Mouse (Mus musculus): ENCODE measurements at regions not wholly inside any gene's neighbourhood (a gene's known extent, or its start where the extent isn't known, plus 50 kb on each side); places are given as distances from the start of the nearest gene placed in this dataset.
A peak's percentile ranks its signal among the peaks of the same experiment; 100 is the strongest.

DNA sequence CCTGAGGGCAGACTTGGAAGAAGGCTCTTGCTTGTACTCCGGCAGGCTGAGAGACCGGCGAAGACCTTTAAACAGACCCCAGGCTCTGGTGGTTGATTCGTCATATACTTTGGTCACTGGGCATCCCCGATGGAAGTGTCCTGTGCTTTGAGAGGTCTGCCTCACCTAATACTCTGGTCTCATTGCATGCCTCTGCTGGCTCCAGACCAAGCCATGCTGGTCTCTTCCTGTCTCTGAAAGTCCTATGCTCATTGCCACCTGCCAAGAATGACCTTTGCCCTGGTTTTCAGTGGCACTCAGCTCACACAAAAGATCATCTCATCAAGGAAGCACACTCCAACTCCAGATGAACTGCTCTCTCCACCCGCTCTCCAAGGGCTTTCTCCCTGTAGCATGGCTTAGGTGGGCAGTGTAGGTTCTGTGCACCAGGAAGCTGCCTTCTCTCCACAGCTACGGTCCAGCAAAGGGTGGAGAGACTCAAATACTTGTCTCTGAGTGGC is 126.0 kb upstream of the Rcn1 start:
- DNase-seq (ENCODE audit: low read depth, low spot score) = no peak

- no peak for DNase-seq (ENCODE audit: low read depth, low spot score)
Measured at GRCm38 (mm10) chr2:105528535-105528934, 129.4 kb upstream of the Rcn1 start.

DNA sequence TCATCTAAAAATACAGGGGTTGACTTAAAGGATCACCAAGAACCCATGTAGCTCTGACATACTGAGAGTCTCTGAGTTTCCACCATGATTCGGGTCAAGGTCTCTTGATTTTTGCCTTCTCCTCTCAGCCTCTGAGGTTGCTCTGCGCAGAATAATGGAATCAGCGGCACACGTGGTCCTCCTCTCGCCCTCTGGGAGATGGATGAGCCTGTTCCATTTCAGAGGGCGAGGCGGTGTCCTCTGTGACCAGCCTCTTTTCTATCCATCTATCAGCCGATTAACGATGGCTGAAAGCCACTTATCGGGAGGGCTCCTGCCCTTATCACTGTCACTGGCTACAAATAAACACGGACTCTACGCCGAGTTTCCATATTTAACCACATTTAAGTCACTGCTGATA is 124.6 kb upstream of the Pax6 start:
- DNase-seq (ENCODE audit: low read depth, low spot score) = no peak

DNA sequence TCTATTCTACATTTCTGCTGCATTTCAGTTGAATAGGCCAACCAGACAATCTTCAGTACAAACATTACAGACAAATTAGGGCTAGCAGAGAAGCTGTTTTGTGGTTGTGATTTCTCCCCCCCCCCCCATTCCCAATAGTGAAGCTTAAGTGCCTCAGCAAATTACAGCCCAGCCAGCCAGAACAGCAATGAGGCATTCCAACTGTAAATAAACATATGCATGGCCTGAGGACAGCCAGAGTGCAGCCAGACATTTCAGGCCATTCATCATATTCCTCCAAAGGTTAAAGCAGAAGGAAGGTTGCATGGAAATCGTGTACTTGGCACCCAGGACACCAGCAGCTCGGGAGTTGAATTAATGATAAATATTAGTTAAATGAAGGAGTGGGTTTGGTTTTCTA is 116.6 kb upstream of the Pax6 start:
- no peak for DNase-seq (ENCODE audit: low read depth, low spot score)

- DNase-seq (ENCODE audit: low read depth, low spot score) = peak; percentile 48
Measured at GRCm38 (mm10) chr2:105586782-105587181, 81.9 kb upstream of the Pax6 start.

DNA sequence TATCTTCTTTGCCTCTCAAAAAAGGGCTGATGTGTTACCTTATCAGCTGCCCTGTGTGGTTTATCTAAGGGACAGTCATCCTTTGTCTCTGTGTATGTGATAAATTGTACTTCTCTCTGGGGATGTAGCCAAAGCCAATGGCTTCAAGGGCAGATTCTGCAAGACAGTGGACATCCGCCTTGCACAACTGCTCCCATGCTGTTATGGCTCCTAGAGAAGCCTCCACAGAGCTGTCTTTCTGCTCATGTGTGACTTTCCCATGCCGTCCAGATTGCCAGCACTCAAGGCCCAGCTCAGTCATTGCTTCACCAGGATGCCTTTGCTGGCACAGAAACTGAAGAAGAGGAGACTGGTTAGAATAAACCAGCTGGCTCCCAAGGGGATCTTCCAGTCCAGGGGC is 74.6 kb upstream of the Pax6 start:
- DNase-seq (ENCODE audit: low read depth, low spot score) = no peak

GRCm38 (mm10) chr2:105604553-105605116 is 64.1 kb upstream of the Pax6 start:
- no peak for DNase-seq (ENCODE audit: low read depth, low spot score)

DNA sequence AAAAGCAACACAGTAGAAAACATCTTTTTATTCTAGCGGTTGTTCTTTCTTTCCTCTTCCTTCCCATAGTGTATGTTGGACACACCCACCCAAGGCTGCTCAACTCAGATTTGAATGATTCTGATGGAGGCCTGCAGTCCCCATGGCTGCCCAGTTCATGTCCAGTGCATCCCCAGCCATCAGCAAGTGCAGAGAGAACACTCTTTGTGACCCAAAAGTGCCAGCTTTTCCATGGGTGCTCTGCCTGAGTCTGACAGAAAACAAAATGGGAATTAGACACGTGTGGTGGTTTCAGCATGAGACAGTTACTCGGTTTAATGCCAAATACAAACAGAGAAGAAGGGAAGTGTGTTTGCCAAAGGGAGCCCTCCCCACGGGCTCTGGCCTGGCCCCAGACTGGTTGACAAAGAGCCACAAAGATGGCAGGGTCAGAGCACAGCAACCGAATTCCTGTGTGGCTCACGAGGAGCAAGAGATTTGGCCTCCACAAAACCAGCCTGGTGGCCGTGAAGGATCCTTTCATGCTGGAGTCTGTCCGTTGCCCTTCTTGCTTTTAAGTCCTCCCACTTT is 60.6 kb upstream of the Pax6 start:
- DNase-seq (ENCODE audit: low read depth, low spot score) = no peak

GRCm38 (mm10) chr2:105608756-105609155 is 59.9 kb upstream of the Pax6 start:
- no peak for DNase-seq (ENCODE audit: low read depth, low spot score)

DNA sequence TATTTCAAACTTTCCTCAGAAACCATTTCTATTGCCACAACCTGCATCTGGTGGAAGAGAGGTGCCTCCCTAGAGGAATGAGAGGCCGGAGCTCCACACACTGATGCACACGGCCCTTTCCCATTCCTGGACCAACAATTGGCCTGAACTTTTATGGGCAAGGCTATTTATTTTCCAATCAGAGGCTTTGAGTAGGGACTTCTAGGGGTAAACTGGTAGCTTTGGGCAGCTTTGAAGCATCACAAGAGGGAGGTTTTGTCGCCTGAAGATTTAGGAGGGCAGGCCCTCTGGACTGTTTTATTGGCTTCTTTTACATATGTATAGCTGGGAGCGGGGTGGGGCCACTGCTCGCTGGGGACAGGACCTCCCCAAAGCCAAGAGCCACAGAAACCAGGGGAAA is 57.7 kb upstream of the Pax6 start:
- peak; percentile 52 for DNase-seq (ENCODE audit: low read depth, low spot score)

GRCm38 (mm10) chr2:105611651-105612050 is 57.0 kb upstream of the Pax6 start:
- no peak for DNase-seq (ENCODE audit: low read depth, low spot score)

DNA sequence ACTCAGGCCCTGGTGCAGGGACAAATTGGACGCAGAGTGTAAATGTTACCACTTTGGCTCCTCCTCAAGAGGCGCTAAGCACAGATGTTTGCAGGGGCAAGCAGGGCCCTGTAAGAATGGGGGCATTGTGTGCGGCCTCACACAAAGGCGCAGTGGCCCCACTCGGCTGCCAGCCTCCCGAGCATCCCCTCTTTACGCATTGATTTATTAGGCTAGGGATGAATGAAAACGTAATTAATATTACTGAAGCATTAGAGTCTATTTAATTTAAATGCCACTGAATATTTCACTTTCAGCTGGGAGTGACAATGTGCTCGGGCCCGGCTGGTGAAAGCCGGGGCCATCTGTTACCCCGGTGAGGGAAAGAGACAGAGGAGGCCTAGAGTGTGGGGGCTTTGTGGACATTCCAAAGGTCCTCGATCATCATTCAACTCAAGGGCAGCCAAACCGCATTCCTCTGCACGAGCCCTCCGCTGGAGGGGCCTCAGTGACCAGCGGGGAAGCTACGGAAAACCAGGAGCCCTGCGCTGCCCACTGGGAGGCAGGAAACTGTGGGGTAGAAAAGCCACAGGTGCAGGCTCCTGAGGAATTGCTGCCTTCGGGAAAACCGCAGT is 56.5 kb upstream of the Pax6 start:
- DNase-seq (ENCODE audit: low read depth, low spot score) = peak; percentile 90

DNA sequence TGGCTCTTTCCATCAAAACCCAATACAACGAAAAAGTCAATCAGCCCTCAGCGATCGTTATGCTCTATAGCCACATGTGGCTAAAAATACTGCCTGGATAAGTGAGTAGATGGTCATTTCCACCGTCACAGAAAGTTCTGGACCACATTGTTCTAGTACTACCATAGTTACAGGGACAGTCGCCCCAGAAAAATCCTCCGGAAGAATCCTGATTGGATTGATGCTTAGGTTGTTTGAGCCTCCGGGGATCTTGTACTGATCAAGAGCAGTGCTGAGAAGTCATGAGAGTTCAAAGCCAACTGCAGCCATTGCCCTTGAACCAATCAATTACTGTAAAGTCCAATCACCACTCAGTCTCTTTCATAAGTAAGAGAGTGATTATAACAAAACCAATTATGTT is 56.0 kb upstream of the Pax6 start:
- no peak for DNase-seq (ENCODE audit: low read depth, low spot score)

DNA sequence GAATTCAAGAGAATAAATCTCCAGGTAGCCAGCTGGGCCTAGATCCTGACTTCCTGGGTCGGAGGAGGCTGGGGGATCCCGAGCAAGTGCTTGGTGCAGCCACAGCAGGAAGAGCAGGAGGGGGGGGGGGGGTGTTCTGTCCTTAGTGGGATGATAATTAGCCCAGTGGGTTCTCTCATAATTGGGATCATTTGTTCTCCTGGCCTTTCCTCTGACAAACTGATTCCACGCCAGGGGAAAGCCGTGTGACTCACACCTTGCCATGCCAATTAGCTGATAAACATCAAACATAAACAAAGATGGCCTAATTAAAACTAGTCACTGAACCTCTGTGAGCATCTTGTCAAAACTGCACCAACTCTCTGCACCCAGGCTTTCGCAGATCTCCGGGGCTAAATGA is 55.5 kb upstream of the Pax6 start:
- no peak for DNase-seq (ENCODE audit: low read depth, low spot score)

DNA sequence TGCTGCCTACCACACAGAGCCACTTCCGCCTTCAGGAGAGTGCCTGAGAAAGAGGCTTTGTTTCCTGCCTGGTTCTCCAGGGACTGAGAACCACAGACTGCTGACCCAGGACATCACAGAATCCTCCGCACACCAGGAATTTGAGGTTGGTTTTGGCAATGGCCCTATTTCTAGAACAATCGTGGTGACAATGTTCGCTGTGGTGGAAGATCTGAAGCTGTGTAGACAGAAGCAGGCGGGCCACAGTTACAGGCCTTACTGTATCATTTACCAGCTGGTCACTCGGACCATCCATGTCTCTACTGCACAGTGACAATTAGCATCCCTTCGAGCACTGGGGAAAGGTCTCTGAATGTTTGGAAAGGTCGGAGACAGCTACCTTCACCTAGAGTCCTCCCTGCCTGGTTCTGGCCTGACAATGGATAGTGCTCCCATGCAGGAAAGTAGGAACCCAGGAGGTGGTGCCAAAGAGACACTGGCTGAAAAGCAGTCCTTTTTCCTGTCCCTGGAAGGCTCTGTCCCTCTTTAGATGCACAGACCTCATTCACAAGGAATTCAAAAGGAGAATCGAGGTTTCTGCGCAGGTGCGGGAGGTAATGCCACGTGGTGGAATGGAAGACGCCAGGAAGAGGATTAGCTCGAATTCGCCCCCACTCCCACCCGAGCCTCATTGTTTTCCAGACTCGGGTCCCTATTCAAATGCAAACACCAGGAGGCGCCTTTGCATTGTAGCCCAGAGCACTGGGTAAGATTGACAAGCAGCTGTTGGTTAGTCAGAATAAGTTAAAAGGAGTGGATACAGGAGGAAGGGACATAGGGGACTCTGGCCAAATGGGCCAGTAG is 52.6 kb upstream of the Pax6 start:
- DNase-seq (ENCODE audit: low read depth, low spot score) = peak; percentile 66
